Mouse (Mus musculus): ENCODE data around the gene Lamc1. TPM values are rescaled to one million over a fixed set of nuclear protein-coding genes. Genes with fewer than 3 reads are reported as not detected.
A peak's percentile ranks its signal among the peaks of the same experiment; 100 is the strongest.
"Not testable (repeated sequence)": the region's sequence is repeated elsewhere in the genome, so short reads cannot be mapped to it uniquely, and the experiment has no call there.

Lamc1 gene
- polyA plus RNA-seq, 1 experiment, result 21.3 TPM

GRCm38 (mm10) chr1:153308179-153308914 is 24.2 kb downstream of the Lamc1 start:
- H3K27ac ChIP-seq (ENCODE audit: insufficient read depth, low read length), result no peak overlapping the region
- DNase-seq, result peak; percentile 20 to 21
- H3K27me3 ChIP-seq (ENCODE audit: control insufficient read depth, insufficient read depth, low read length), result no peaks in the 10 kb centered on the region
- TF ChIP-seq POLR2A (IDR thresholded peaks at IDR 0.05; ENCODE audit: borderline replicate concordance, insufficient read depth, low read length) (no peak), CTCF (IDR thresholded peaks at IDR 0.05; ENCODE audit: borderline replicate concordance, insufficient read depth, low read depth, low read length) (no peak)
- no peak overlapping the region for H3K4me3 ChIP-seq (replicated peaks; ENCODE audit: insufficient read depth, low read depth, low read length)
- peaks cover 17% of the 10 kb centered on the region for H3K4me1 ChIP-seq (ENCODE audit: control insufficient read depth, insufficient read depth, low read length)
- 6% methylated on average over 9 of the region's 9 CpGs for WGBS

- TF ChIP-seq CTCF (IDR thresholded peaks at IDR 0.05; ENCODE audit: borderline replicate concordance, insufficient read depth, low read depth, low read length) (no peak), POLR2A (IDR thresholded peaks at IDR 0.05; ENCODE audit: borderline replicate concordance, insufficient read depth, low read length) (no peak)
- WGBS, result 81% methylated on average over 12 of the region's 12 CpGs
- Histone ChIP-seq H3K27ac (ENCODE audit: insufficient read depth, low read length) (no peak overlapping the region), H3K4me1 (ENCODE audit: control insufficient read depth, insufficient read depth, low read length) (peaks cover 17% of the 10 kb centered on the region), H3K4me3 (replicated peaks; ENCODE audit: insufficient read depth, low read depth, low read length) (no peak overlapping the region), H3K27me3 (ENCODE audit: control insufficient read depth, insufficient read depth, low read length) (no peaks in the 10 kb centered on the region)
- no peak for DNase-seq
Observed at GRCm38 (mm10) chr1:153307509-153308178, 24.9 kb downstream of the Lamc1 start.

DNA sequence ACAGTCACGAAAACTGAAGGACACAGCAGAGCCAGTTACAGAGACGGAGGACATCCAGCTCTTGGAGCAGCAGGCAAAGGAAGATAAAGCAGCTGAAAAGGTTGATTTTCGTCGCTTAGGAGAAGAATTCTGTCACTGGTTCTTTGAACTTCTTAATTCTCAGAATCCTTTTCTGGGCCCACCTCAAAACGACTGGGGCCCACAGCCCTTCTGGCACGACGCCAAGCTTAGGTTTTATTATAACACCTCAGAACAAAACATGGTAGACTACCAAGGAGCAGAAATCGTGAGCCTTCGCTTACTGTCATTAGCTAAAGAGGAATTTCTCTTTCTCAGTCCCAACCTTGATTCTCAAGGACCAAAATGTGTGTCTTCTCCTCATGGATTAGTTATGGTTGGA is 26.9 kb downstream of the Lamc1 start:
- H3K27me3 ChIP-seq (ENCODE audit: control insufficient read depth, insufficient read depth, low read length); DNase-seq; H3K4me3 ChIP-seq (replicated peaks; ENCODE audit: insufficient read depth, low read depth, low read length); H3K27ac ChIP-seq (ENCODE audit: insufficient read depth, low read length): not testable (repeated sequence)
- 85% methylated on average over 9 of the region's 9 CpGs for WGBS
- H3K4me1 ChIP-seq (ENCODE audit: control insufficient read depth, insufficient read depth, low read length), result peaks cover 17% of the 10 kb centered on the region

- H3K4me1 ChIP-seq (ENCODE audit: control insufficient read depth, insufficient read depth, low read length), result peaks cover 17% of the 10 kb centered on the region
- DNase-seq; H3K4me3 ChIP-seq (replicated peaks; ENCODE audit: insufficient read depth, low read depth, low read length); H3K27ac ChIP-seq (ENCODE audit: insufficient read depth, low read length); H3K27me3 ChIP-seq (ENCODE audit: control insufficient read depth, insufficient read depth, low read length): not testable (repeated sequence)
- 94% methylated on average over 22 of the region's 22 CpGs for WGBS
Observed at GRCm38 (mm10) chr1:153305249-153305648, 27.3 kb downstream of the Lamc1 start.

- DNase-seq; H3K4me3 ChIP-seq (replicated peaks; ENCODE audit: insufficient read depth, low read depth, low read length); H3K4me1 ChIP-seq (ENCODE audit: control insufficient read depth, insufficient read depth, low read length); H3K27ac ChIP-seq (ENCODE audit: insufficient read depth, low read length); H3K27me3 ChIP-seq (ENCODE audit: control insufficient read depth, insufficient read depth, low read length): not testable (repeated sequence)
- 81% methylated on average over 5 of the region's 5 CpGs for WGBS
Observed at GRCm38 (mm10) chr1:153299436-153299835, 33.1 kb downstream of the Lamc1 start.

GRCm38 (mm10) chr1:153297774-153298363 is 34.7 kb downstream of the Lamc1 start:
- DNase-seq; H3K4me1 ChIP-seq (ENCODE audit: control insufficient read depth, insufficient read depth, low read length); H3K4me3 ChIP-seq (replicated peaks; ENCODE audit: insufficient read depth, low read depth, low read length); H3K27ac ChIP-seq (ENCODE audit: insufficient read depth, low read length); H3K27me3 ChIP-seq (ENCODE audit: control insufficient read depth, insufficient read depth, low read length): not testable (repeated sequence)
- 86% methylated on average over 4 of the region's 4 CpGs for WGBS

DNA sequence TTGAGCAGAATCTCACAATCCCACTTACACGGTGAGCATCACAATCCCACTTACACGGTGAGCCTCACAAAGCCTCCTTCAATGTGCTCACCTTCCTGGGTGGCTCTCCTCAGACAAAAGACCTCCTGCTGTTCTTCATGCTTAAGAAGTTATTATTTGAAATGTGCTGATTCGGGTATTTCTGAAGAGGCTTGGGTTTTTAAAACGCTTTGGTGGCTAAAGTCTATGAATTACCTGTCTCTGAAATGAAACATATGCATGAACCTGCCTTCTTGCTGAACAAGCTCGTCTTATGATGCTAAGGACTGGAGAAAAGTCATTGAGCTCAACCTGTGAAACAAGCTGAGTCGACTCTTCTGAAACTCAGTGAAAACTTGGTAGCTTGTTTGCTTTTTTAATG is 36.6 kb downstream of the Lamc1 start:
- DNase-seq, result no peak
- Histone ChIP-seq H3K27ac (ENCODE audit: insufficient read depth, low read length) (no peak overlapping the region), H3K4me1 (ENCODE audit: control insufficient read depth, insufficient read depth, low read length) (no peaks in the 10 kb centered on the region; the same call in 1 of the 2 replicates), H3K4me3 (replicated peaks; ENCODE audit: insufficient read depth, low read depth, low read length) (no peak overlapping the region), H3K27me3 (ENCODE audit: control insufficient read depth, insufficient read depth, low read length) (no peaks in the 10 kb centered on the region)
- no peak for TF ChIP-seq CTCF (IDR thresholded peaks at IDR 0.05; ENCODE audit: borderline replicate concordance, insufficient read depth, low read depth, low read length)
- TF ChIP-seq POLR2A (IDR thresholded peaks at IDR 0.05; ENCODE audit: borderline replicate concordance, insufficient read depth, low read length), result no peak
- WGBS, result 69% methylated on average over 6 of the region's 6 CpGs

DNA sequence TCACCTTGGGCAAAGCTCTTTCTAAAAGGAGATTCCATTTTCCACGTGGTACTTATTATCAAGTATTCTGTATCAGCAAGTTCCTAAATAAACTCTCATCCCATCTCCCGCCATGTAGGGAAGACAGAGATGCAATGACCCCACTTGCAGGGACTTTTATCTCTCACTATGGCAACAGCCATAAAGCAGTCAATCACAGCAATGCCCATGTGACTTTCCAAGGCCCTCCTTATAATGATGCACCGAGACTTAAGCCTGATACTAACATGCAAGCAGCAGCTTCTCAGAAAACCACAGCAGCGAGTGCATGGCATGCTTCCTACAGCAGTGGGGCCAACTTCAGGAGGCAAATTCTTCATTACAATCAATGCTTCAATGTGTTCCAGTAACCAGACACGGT is 39.7 kb downstream of the Lamc1 start:
- no peak for DNase-seq
- Histone ChIP-seq H3K4me1 (ENCODE audit: control insufficient read depth, insufficient read depth, low read length) (no peaks in the 10 kb centered on the region; the same call in 1 of the 2 replicates), H3K4me3 (replicated peaks; ENCODE audit: insufficient read depth, low read depth, low read length) (no peak overlapping the region), H3K27me3 (ENCODE audit: control insufficient read depth, insufficient read depth, low read length) (no peaks in the 10 kb centered on the region), H3K27ac (ENCODE audit: insufficient read depth, low read length) (no peak overlapping the region)
- TF ChIP-seq CTCF (IDR thresholded peaks at IDR 0.05; ENCODE audit: borderline replicate concordance, insufficient read depth, low read depth, low read length), result no peak
- TF ChIP-seq POLR2A (IDR thresholded peaks at IDR 0.05; ENCODE audit: borderline replicate concordance, insufficient read depth, low read length), result no peak
- 71% methylated on average over 5 of the region's 5 CpGs for WGBS
